Mouse (Mus musculus) stomach, embryonic 15.5 days (tissue): ENCODE results near the gene Nudt3. TPM values are rescaled to one million over a fixed set of nuclear protein-coding genes. Genes with fewer than 3 reads are reported as not detected.

ENCODE experiments used
- ATAC-seq: fragments of 200-750 bp; cut with Nextera tagmentation; 2 replicates; pipeline ENCODE4 v1.8.0; 2017; ENCODE audit warnings: low read depth, moderate number of reproducible peaks, moderate TSS enrichment; ENCODE audit not compliant: insufficient read depth, low FRiP score
- H3K27ac ChIP-seq: fragments of 300-500 bp; sonication (generic); 2 replicates; pipeline ENCODE4 v1.5.1; 2015; ENCODE audit warnings: mild to moderate bottlenecking, inconsistent platforms
- H3K27me3 ChIP-seq: fragments of 300-500 bp; sonication (generic); replicated peaks from 2 replicates; pipeline ENCODE4 v1.6.1; 2015; ENCODE audit warnings: inconsistent platforms
- H3K36me3 ChIP-seq: fragments of 300-500 bp; sonication (generic); 2 replicates; pipeline ENCODE4 v1.6.1; 2015; ENCODE audit warnings: inconsistent platforms
- H3K4me1 ChIP-seq: fragments of 300-500 bp; sonication (generic); 2 replicates; pipeline ENCODE4 v1.6.1; 2015; ENCODE audit warnings: inconsistent platforms
- H3K4me2 ChIP-seq: fragments of 300-500 bp; sonication (generic); 2 replicates; pipeline ENCODE4 v1.6.1; 2015; ENCODE audit warnings: mild to moderate bottlenecking, inconsistent platforms
- H3K4me3 ChIP-seq: fragments of 300-500 bp; sonication (generic); replicated peaks from 2 replicates; pipeline ENCODE4 v1.5.1; 2015; ENCODE audit warnings: inconsistent platforms
- H3K9ac ChIP-seq: fragments of 300-500 bp; sonication (generic); 2 replicates; pipeline ENCODE4 v1.6.1; 2015; ENCODE audit warnings: inconsistent platforms
- H3K9me3 ChIP-seq: fragments of 300-500 bp; sonication (generic); 2 replicates; pipeline ENCODE4 v1.6.1; 2016; ENCODE audit warnings: inconsistent platforms
- WGBS: fragments of 180-500 bp; shearing (Covaris S2); methylation state at CpG from one replicate; pipeline ENCODE4 v1.1.7; 2015; 5-methylcytosine and 5-hydroxymethylcytosine counted together
- polyA plus RNA-seq: library from polyadenylated mRNA; unstranded; fragments of >200 nt; fragmentation: Nextera tagmentation; extraction: Ambion mirVana; gene quantifications from 2 replicates; pipeline ENCODE4 v1.2.1, GENCODE M21; 2015

The Nudt3 gene
- polyA plus RNA-seq, 1 experiment from 2014 or later = 79.3 TPM

- H3K4me3 ChIP-seq = no peak overlapping the region
- ATAC-seq = no peak
- H3K36me3 ChIP-seq = peaks cover 4% of the 10 kb centered on the region
- no peak overlapping the region for H3K27ac ChIP-seq
- peaks cover 10% of the 10 kb centered on the region for H3K4me1 ChIP-seq
- no peaks in the 10 kb centered on the region for H3K9me3 ChIP-seq
- 81% methylated on average over 4 of the region's 4 CpGs for WGBS
- no peaks in the 10 kb centered on the region for H3K27me3 ChIP-seq
- no peak overlapping the region for H3K4me2 ChIP-seq
- no peak overlapping the region for H3K9ac ChIP-seq
Measured at GRCm38 (mm10) chr17:27613016-27613415, 10.3 kb downstream of the Nudt3 start.

DNA sequence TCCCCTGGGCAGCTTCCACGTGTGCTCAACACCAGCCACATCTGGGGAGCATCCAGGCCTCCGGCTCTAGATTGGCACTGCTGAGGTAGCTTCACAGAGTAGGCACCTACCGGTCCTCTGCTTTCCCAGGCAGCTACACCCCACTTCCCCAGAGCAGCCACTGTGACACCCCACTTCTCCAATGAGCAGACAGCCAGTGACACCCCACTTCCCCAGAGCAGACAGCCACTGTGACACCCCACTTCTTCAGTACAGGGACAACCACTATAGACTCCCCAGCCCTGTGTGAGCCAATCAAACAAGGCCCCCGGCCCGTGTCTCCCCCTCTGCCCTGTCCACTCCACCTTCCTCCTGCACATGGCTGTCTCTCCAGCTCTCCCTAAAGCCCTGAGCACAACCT lies 11.3 kb downstream of the Nudt3 start:
- H3K4me2 ChIP-seq = no peak overlapping the region
- H3K36me3 ChIP-seq = no peaks in the 10 kb centered on the region; the same call in 1 of the 2 replicates
- H3K4me1 ChIP-seq = peaks cover 10% of the 10 kb centered on the region
- H3K9me3 ChIP-seq = no peaks in the 10 kb centered on the region
- no peak overlapping the region for H3K9ac ChIP-seq
- 80% methylated on average over 5 of the region's 5 CpGs for WGBS
- no peak overlapping the region for H3K4me3 ChIP-seq
- H3K27me3 ChIP-seq = no peaks in the 10 kb centered on the region
- no peak for ATAC-seq
- H3K27ac ChIP-seq = no peak overlapping the region

GRCm38 (mm10) chr17:27611519-27611884 lies 11.8 kb downstream of the Nudt3 start:
- 49% methylated on average over 3 of the region's 3 CpGs for WGBS
- H3K27ac ChIP-seq = no peak overlapping the region

DNA sequence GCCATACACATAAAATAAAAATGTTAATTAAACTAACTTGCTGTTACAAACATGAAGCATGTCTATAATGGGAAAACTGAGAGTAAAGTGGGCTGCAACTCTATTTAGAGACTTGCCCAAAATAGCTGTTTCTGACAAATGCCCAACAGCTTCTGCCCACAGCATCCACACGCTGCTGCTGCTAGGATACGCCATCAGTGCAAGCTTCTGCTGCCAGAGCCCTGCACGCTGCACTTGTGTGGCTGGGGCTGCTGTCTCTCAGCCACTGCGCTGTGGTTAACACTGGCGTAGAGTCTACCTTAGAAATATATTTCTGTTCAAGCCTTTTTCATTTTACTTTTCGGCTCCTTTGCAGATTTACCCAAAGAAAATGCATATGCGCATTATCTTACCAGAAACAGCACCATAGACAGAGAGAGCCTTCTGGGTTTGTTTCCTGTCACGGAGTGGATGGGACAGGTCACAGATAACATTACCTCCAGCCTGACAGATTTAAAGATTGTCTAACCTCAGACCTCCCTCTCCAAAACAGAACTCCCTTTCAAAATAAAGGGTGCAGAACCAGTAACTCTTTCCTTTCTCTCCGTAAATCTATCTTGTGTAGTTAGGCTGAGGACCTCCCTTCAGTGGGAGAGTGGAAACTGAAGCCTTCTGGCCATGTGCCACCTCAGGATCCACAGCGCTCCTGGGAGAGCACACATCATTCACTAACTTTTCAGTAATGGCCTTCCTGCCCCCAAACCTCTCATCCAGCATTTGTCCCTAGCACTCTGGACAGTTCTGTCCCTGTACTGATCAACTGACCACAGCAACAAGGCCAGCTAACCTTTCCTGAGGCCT lies 12.4 kb downstream of the Nudt3 start:
- no peak for ATAC-seq
- H3K27ac ChIP-seq = no peak overlapping the region
- H3K27me3 ChIP-seq = no peaks in the 10 kb centered on the region
- no peaks in the 10 kb centered on the region for H3K9me3 ChIP-seq
- no peak overlapping the region for H3K4me2 ChIP-seq
- H3K36me3 ChIP-seq = no peaks in the 10 kb centered on the region; the same call in 1 of the 2 replicates
- H3K4me1 ChIP-seq = peaks cover 10% of the 10 kb centered on the region
- no peak overlapping the region for H3K4me3 ChIP-seq
- whole genome bisulfite sequencing = 70% methylated on average over 10 of the region's 10 CpGs
- no peak overlapping the region for H3K9ac ChIP-seq

More at GRCm38 (mm10) chr17:27611519-27611884, 11.8 kb downstream of the Nudt3 start:
- H3K4me1 ChIP-seq = peaks cover 10% of the 10 kb centered on the region
- no peaks in the 10 kb centered on the region; the same call in 1 of the 2 replicates for H3K36me3 ChIP-seq
- no peaks in the 10 kb centered on the region for H3K9me3 ChIP-seq
- H3K4me3 ChIP-seq = no peak overlapping the region
- no peak for ATAC-seq
- H3K9ac ChIP-seq = no peak overlapping the region
- no peaks in the 10 kb centered on the region for H3K27me3 ChIP-seq
- H3K4me2 ChIP-seq = no peak overlapping the region

DNA sequence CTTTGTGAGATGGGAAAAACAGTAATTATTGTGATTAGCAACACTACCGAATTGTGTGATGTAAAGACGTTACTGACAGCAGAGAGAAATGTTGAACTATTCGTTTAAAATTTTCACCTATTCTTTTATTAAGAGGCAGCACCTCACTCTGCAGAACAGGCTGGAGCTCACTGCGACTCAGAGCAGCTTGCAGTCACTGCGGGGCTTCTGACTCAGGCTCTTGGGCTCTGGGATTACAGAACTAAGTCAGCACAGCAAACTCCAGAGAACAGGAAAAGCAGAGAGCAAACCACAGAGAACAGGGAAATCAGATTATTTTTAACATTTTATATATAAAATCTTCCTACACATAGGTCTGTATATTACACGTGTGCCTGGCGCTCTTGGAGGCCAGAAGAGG lies 13.7 kb downstream of the Nudt3 start:
- Histone ChIP-seq H3K27ac (no peak overlapping the region), H3K9ac (no peak overlapping the region), H3K4me2 (no peak overlapping the region), H3K4me1 (peaks cover 10% of the 10 kb centered on the region), H3K27me3 (no peaks in the 10 kb centered on the region), H3K36me3 (no peaks in the 10 kb centered on the region; the same call in 1 of the 2 replicates), H3K4me3 (no peak overlapping the region), H3K9me3 (no peaks in the 10 kb centered on the region)
- no peak for ATAC-seq
- WGBS = 88% methylated on average over 7 of the region's 7 CpGs

GRCm38 (mm10) chr17:27603522-27604234 lies 19.6 kb downstream of the Nudt3 start:
- Histone ChIP-seq H3K9me3 (no peaks in the 10 kb centered on the region), H3K27ac (no peak overlapping the region), H3K4me1 (0 out of 2 replicates have a peak, but pooled peaks cover 8% of the 10 kb centered on the region), H3K4me2 (no peak overlapping the region), H3K9ac (no peak overlapping the region), H3K4me3 (no peak overlapping the region), H3K36me3 (no peaks in the 10 kb centered on the region; the same call in 1 of the 2 replicates), H3K27me3 (no peaks in the 10 kb centered on the region)
- ATAC-seq = no peak
- 76% methylated on average over 21 of the region's 21 CpGs for WGBS

DNA sequence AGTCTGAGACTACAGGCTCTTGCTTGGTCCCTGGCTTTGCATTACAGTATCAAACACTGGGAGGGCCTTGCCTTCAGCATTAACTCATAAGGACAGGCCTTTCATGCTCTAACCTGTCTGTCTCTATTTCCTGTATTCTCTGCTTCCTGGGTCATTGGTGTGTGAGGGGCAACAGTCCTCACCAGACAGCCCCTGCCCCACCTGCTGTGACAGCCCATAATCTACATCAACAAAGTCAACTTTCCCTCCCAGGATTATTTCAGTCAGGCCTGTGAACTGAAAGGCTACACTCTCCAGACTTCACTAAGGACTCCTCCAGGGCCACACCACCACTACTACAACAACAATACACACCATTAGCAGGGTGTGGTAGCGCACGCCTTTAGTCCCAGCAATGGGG lies 20.3 kb downstream of the Nudt3 start:
- H3K4me2 ChIP-seq = no peak overlapping the region
- H3K36me3 ChIP-seq = no peaks in the 10 kb centered on the region
- no peaks in the 10 kb centered on the region for H3K27me3 ChIP-seq
- no peak overlapping the region for H3K4me3 ChIP-seq
- WGBS = 75% methylated on average over 2 of the region's 2 CpGs
- 0 out of 2 replicates have a peak, but pooled peaks cover 8% of the 10 kb centered on the region for H3K4me1 ChIP-seq
- no peak for ATAC-seq
- H3K27ac ChIP-seq = no peak overlapping the region
- no peak overlapping the region for H3K9ac ChIP-seq
- no peaks in the 10 kb centered on the region for H3K9me3 ChIP-seq

GRCm38 (mm10) chr17:27600869-27601268 lies 22.4 kb downstream of the Nudt3 start:
- H3K9ac ChIP-seq = no peak overlapping the region
- H3K27ac ChIP-seq = no peak overlapping the region
- H3K36me3 ChIP-seq = peaks cover 8% of the 10 kb centered on the region
- ATAC-seq = no peak
- no peak overlapping the region for H3K4me2 ChIP-seq
- no peaks in the 10 kb centered on the region for H3K9me3 ChIP-seq
- no peak overlapping the region for H3K4me3 ChIP-seq
- 74% methylated on average over 5 of the region's 5 CpGs for WGBS
- 0 out of 2 replicates have a peak, but pooled peaks cover 8% of the 10 kb centered on the region for H3K4me1 ChIP-seq
- H3K27me3 ChIP-seq = no peaks in the 10 kb centered on the region

DNA sequence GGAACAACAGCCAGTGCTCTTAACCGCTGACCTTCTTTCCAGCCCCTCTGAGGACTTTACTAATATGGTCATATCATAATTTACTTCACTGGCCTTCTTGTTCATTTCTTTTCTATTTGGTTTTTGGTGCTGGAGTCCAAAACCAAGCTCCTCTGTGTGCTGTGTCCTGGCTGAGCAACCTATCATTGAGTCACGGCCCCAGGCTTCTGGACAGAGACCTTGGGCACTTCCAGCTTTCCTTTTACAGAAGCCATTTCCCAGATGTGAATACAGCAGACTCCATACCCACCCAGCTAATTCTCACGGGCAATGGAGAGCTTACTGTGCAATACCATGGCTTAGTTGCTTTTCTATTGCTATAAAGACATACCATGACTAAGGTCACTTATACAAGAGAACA lies 23.0 kb downstream of the Nudt3 start:
- H3K4me3 ChIP-seq = no peak overlapping the region
- ATAC-seq = no peak
- H3K4me2 ChIP-seq = no peak overlapping the region
- H3K36me3 ChIP-seq = peaks cover 14% of the 10 kb centered on the region
- H3K9ac ChIP-seq = no peak overlapping the region
- WGBS = 76% methylated on average over 3 of the region's 3 CpGs
- H3K27ac ChIP-seq = no peak overlapping the region
- H3K9me3 ChIP-seq = no peaks in the 10 kb centered on the region
- H3K4me1 ChIP-seq = 0 out of 2 replicates have a peak, but pooled peaks cover 8% of the 10 kb centered on the region
- H3K27me3 ChIP-seq = no peaks in the 10 kb centered on the region

- Histone ChIP-seq H3K9ac (no peak overlapping the region), H3K27ac (no peak overlapping the region), H3K36me3 (peaks cover 39% of the 10 kb centered on the region), H3K4me3 (no peak overlapping the region), H3K4me2 (no peak overlapping the region), H3K27me3 (no peaks in the 10 kb centered on the region), H3K4me1 (peaks cover 5% of the 10 kb centered on the region; the same call in 1 of the 2 replicates), H3K9me3 (no peaks in the 10 kb centered on the region)
- WGBS = 60% methylated on average over 21 of the region's 21 CpGs
- ATAC-seq = no peak
Measured at GRCm38 (mm10) chr17:27596376-27597190, 26.7 kb downstream of the Nudt3 start.

DNA sequence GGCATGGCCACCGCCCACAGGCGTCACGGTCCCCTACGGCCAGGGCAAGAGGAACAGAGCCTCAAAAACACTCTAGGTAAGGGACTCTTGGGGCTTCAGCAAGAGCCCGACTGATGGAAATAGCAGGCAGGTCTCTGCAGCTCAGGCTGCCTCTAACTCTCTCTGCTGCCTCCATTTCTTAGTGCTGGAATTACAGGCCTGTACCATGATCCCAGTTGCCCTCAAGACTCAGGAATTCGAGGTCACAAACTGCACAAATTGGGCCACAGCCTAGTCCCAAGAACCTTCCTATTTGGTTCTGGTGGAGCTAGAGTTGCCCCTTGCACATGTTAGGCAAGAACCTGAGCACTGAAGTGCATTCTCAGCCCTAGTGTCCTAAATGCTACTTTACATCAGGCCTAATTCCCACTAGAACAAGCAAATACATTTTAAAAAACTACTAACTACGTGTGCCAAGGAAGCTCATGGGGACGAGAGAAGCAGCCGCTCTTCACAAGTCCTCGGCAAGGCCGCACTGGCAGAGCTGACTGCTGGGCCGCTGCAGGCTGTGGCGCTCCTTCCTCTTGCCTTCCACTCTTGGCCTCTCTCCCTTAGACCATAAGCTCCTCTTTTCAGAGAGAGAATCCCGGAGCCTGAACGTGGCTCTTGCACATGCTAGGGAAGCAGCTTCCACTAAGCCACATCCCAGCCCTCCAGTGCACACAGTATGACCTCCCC lies 27.5 kb downstream of the Nudt3 start:
- Histone ChIP-seq H3K9me3 (no peaks in the 10 kb centered on the region), H3K4me2 (no peak overlapping the region), H3K27ac (no peak overlapping the region), H3K4me3 (no peak overlapping the region), H3K36me3 (peaks cover 39% of the 10 kb centered on the region), H3K9ac (no peak overlapping the region), H3K4me1 (peaks cover 5% of the 10 kb centered on the region; the same call in 1 of the 2 replicates), H3K27me3 (no peaks in the 10 kb centered on the region)
- no peak for ATAC-seq
- WGBS = 82% methylated on average over 15 of the region's 15 CpGs
